Mouse (Mus musculus) neural tube, embryonic 15.5 days (tissue): ENCODE data around the gene Wdr4. TPM values are rescaled to one million over a fixed set of nuclear protein-coding genes. Genes with fewer than 3 reads are reported as not detected.

Experiments
- ATAC-seq: fragments of 200-750 bp; cut with Nextera tagmentation; 2 replicates; pipeline ENCODE4 v1.8.0; 2017; ENCODE audit warnings: mild to moderate bottlenecking, moderate TSS enrichment, moderate library complexity; ENCODE audit not compliant: low FRiP score
- H3K27ac ChIP-seq: fragments of 300-500 bp; sonication (generic); replicated peaks from 2 replicates; pipeline ENCODE4 v1.5.1; 2015; ENCODE audit warnings: mild to moderate bottlenecking, inconsistent platforms
- H3K27me3 ChIP-seq: fragments of 300-500 bp; sonication (generic); replicated peaks from 2 replicates; pipeline ENCODE4 v1.6.1; 2015; ENCODE audit warnings: inconsistent platforms
- H3K36me3 ChIP-seq: fragments of 300-500 bp; sonication (generic); 2 replicates; pipeline ENCODE4 v1.6.1; 2015; ENCODE audit warnings: inconsistent platforms
- H3K4me1 ChIP-seq: fragments of 300-500 bp; sonication (generic); 2 replicates; pipeline ENCODE4 v1.6.1; 2015; ENCODE audit warnings: inconsistent platforms
- H3K4me2 ChIP-seq: fragments of 300-500 bp; sonication (generic); 2 replicates; pipeline ENCODE4 v1.6.1; 2015; ENCODE audit warnings: inconsistent platforms, mild to moderate bottlenecking, moderate library complexity
- H3K4me3 ChIP-seq: fragments of 300-500 bp; sonication (generic); replicated peaks from 2 replicates; pipeline ENCODE4 v1.5.1; 2015; ENCODE audit warnings: mild to moderate bottlenecking, inconsistent platforms
- H3K9ac ChIP-seq: fragments of 300-500 bp; sonication (generic); replicated peaks from 2 replicates; pipeline ENCODE4 v1.6.1; 2015; ENCODE audit warnings: mild to moderate bottlenecking, inconsistent platforms
- H3K9me3 ChIP-seq: fragments of 300-500 bp; sonication (generic); replicated peaks from 2 replicates; pipeline ENCODE4 v1.6.1; 2016; ENCODE audit warnings: inconsistent platforms
- WGBS: fragments of 180-500 bp; shearing (Covaris S2); methylation state at CpG from one replicate; pipeline ENCODE4 v1.1.7; 2015; ENCODE audit warnings: mixed read lengths; 5-methylcytosine and 5-hydroxymethylcytosine counted together
- polyA plus RNA-seq: library from polyadenylated mRNA; unstranded; fragments of >200 nt; fragmentation: Nextera tagmentation; extraction: Ambion mirVana; gene quantifications from 2 replicates; pipeline ENCODE4 v1.2.1, GENCODE M21; 2015

Gene Wdr4
- 32.7 and 34.2 TPM in 2 replicates for polyA plus RNA-seq

DNA sequence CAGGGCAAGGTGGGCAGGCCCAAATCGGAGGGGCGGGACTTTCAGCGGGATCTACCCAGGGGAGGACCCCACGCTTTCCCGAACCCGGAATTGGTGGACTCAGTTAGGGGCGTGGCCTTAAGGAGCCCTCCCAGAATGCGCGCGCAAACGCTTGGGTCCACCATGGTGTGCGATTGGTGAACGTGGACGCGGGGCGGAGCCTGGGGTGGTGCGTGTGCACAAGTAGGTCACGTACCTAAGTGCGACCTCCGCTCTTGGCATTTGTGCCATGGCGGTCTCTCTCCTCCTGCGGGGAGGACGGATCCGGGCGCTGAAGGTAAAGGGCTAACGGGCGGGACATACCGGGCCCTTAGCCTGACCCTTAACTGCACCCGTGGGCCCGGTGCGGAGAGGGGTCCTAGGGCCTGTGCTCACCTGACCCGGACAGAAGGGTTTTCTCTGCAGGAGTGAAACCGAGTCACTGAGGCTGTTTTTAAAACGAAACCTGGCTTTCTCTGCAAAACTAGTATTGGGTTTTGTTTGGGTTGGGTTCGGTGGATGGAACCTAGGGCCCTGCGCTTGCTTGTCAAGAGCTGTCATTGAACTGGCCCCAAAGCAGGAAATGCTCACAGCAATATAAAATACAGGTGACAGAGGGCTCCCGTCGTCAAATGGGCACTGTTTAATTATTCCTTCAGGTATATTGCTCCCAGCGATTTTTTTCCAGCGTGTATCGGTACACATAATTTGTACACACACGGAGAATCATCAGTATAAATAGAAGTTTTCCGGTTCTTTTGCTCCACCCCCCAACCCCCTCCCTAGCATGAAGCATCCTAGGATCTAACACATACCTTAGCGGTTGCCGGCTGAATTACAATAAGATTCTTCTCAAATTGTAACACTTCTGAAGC, at the start of gene Wdr4, which contains the start of gene Ndufv3:
Gene Wdr4, minus strand, starts transcription at position 35 of the 893 bp plus-strand sequence.
Gene Ndufv3, plus strand, starts transcription at position 170 of the 893 bp plus-strand sequence.
- peak; percentile 98 for ATAC-seq
- H3K27me3 ChIP-seq = no peaks in the 10 kb centered on the region
- H3K4me1 ChIP-seq = peaks cover 37% of the 10 kb centered on the region
- H3K27ac ChIP-seq = peak within 1 kb of the TSS; percentile 78
- H3K4me2 ChIP-seq = peak within 1 kb of the TSS; percentile 68
- under 1% methylated on average over 42 of the region's 45 CpGs for WGBS
- H3K36me3 ChIP-seq = peaks cover 15% of the 10 kb centered on the region
- H3K9me3 ChIP-seq = no peaks in the 10 kb centered on the region
- H3K9ac ChIP-seq = peak within 1 kb of the TSS; percentile 50
- peak within 1 kb of the TSS; percentile 57 for H3K4me3 ChIP-seq

DNA sequence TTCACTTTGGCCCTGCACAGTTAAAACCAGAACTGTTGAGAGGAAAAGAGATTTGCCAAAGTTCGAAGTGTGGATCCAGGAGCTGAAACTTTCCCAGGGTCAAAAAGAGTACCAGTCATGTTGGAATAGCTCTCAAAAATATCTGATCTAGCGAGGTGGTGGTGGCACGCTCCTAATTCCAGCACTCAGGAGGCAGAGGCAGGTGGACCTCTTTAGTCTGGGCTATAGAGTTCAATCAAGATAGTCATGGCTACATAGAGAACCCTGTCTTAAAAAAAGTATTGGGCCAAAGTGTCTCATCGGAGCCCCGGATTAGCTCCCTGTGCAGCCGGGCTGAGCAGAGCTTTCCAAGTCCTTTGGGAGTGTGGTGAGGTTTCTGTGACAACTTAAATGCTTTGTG, 46.5 kb upstream of the Wdr4 start:
- H3K27ac ChIP-seq = no peak overlapping the region
- peak overlapping the region; percentile 87 for H3K4me3 ChIP-seq
- H3K9me3 ChIP-seq = no peaks in the 10 kb centered on the region
- peak overlapping the region; percentile 83 for H3K4me2 ChIP-seq
- no peak for ATAC-seq
- WGBS = 71% methylated on average over 6 of the region's 6 CpGs
- H3K36me3 ChIP-seq = no peaks in the 10 kb centered on the region
- peaks cover 53% of the 10 kb centered on the region for H3K4me1 ChIP-seq
- H3K9ac ChIP-seq = peak overlapping the region; percentile 91; the same call in 1 of the 2 replicates
- no peaks in the 10 kb centered on the region for H3K27me3 ChIP-seq

DNA sequence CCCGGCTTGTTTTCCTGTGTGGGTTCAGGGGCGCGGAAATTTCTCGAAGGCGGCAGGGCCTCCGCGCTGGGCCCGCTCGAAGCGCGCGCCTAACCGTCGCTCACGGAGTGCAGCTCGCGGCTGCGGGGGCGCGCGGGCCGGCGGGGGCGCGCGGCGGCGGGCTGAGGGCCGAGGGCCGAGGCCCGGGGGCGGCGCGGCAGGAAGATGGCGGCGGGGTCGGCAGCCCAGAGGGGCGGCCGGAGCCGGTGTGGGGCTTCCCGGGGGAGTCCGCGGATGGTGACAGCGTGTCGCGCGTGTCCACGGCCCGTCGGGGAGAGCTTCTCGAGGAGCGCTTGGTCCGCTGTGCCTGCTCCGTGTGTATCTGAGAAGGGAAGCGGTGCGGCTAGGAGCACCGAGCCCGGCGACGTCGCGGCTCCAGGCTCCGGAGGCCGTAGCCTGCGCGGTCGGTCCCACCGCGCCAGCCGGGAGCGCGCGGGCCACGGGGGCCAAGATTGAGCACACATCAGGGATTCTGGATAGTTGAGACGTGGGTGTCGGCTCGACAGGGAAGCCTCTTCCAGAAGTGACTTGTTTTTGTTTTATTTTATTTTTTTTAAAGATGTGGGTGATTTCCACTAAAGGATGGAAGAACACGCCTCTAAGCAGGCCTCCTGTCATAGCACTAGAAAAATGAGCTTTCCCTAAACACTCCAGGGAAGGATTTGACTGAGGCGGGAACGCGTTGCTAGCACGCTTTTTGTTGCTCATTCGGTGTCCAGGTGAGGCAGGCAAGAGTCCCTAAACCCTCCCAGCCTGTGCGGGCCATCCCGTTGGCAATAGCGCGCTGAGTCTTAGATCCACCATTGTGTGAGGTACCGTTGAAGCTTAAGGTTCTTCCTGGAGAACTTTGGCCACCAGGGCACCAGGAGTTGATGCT, 45.6 kb upstream of the Wdr4 start:
- H3K9me3 ChIP-seq = no peaks in the 10 kb centered on the region
- H3K36me3 ChIP-seq = no peaks in the 10 kb centered on the region
- peak overlapping the region; percentile 87 for H3K4me3 ChIP-seq
- under 1% methylated on average over 78 of the region's 88 CpGs for WGBS
- H3K9ac ChIP-seq = peak overlapping the region; percentile 91
- H3K27me3 ChIP-seq = no peaks in the 10 kb centered on the region
- ATAC-seq = peak; percentile 66
- H3K27ac ChIP-seq = peak overlapping the region; percentile 99
- peak overlapping the region; percentile 83 for H3K4me2 ChIP-seq
- H3K4me1 ChIP-seq = peaks cover 46% of the 10 kb centered on the region

DNA sequence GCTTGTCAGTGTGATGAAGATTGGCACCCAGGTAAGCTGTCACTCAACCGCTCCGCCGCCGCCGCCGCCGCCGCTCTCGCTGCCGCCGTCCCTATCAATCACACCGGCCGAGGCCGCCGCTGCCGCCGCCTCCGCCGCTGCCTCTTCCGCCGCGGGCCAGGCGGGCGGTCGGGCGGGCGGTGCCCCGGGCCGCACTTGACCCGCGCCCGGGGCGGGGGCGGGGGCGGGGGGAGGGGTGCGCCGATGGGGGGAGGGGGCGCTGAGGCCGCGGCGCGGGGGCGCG, 45.0 kb upstream of the Wdr4 start:
- ATAC-seq = no peak
- peak overlapping the region; percentile 99 for H3K27ac ChIP-seq
- H3K9ac ChIP-seq = peak overlapping the region; percentile 91
- H3K27me3 ChIP-seq = no peaks in the 10 kb centered on the region
- no peaks in the 10 kb centered on the region for H3K9me3 ChIP-seq
- H3K4me1 ChIP-seq = peaks cover 46% of the 10 kb centered on the region
- WGBS = 0% methylated on average over 20 of the region's 44 CpGs
- H3K4me2 ChIP-seq = peak overlapping the region; percentile 83
- H3K36me3 ChIP-seq = no peaks in the 10 kb centered on the region
- peak overlapping the region; percentile 87 for H3K4me3 ChIP-seq

DNA sequence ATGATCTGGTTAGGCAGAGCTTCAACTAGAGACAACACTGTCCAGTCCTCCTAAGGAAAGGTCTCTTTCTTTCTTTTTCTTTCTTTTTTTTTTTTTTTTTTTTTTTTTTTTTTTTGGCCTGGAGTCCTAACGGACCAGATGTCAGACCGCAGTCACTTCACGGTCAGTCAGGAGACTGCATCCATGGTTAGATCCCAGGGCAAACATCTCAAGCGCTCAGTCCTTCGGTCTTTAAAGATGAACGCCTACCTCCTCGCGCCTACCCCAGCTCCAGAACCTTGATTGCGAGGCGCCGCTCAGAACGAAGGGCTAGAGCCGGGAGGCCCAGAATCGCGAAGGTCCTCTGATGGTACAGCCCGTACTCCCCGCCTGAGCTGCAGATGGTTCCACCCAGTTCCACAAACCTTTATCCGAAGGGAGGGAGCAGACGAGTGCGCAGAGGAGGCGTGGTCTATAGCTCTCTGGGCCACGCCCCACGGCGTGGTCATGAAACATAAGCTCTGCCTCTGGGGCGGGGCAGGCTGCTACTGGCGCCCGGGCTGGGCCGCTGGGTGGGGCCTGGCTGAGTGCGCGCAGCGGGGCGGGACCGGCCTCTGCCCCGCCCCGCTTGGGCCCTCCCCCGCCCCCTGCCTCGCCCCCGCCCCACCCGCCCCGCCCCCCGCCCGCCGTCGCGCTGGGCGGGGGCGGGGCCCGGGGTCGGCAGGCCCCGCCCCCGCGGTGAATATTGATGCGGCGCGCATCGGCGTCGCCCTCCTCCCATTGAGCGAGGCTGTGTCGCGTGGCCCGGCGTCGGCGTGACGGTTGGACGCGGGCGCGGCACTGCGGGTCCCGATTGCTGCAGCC, 44.5 kb upstream of the Wdr4 start, which contains the start of gene Pknox1:
Gene Pknox1, plus strand, starts transcription at position 720 of the 843 bp plus-strand sequence.
- under 1% methylated on average over 39 of the region's 72 CpGs for WGBS

DNA sequence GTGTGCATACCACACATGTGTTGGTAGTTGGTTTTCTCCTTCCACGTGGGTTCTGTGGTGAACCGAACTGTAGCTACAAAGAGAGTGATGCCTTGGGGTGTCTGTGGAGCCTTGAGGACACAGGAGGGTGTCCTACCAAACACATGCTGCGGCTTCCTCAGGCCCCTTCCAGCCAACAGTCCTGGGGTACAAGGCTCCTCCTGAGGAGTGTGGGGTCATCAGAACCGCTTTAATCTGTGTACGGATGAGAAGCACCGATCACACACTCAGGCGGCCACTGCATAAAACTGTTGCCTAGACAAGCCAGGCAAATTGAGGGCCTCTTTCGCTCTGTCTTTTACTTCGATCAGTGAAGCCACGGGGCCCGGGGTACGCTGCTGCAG, 43.8 kb upstream of the Wdr4 start:
- Histone ChIP-seq H3K9ac (peak overlapping the region; percentile 53), H3K9me3 (no peaks in the 10 kb centered on the region), H3K4me3 (peak overlapping the region; percentile 45), H3K4me1 (peaks cover 35% of the 10 kb centered on the region), H3K4me2 (peak overlapping the region; percentile 63), H3K27ac (peak overlapping the region; percentile 95), H3K36me3 (no peaks in the 10 kb centered on the region), H3K27me3 (no peaks in the 10 kb centered on the region)
- WGBS = 14% methylated on average over 12 of the region's 12 CpGs
- no peak for ATAC-seq

More for the DNA sequence above, 44.5 kb upstream of the Wdr4 start, which contains the start of gene Pknox1:
- H3K4me1 ChIP-seq = peaks cover 41% of the 10 kb centered on the region
- H3K4me2 ChIP-seq = peak within 1 kb of the TSS; percentile 83
- H3K27me3 ChIP-seq = no peaks in the 10 kb centered on the region
- peak within 1 kb of the TSS; percentile 99 for H3K27ac ChIP-seq
- H3K36me3 ChIP-seq = no peaks in the 10 kb centered on the region
- H3K9ac ChIP-seq = peak within 1 kb of the TSS; percentile 91
- no peaks in the 10 kb centered on the region for H3K9me3 ChIP-seq
- peak within 1 kb of the TSS; percentile 87 for H3K4me3 ChIP-seq
- peak; percentile 94 for ATAC-seq

DNA sequence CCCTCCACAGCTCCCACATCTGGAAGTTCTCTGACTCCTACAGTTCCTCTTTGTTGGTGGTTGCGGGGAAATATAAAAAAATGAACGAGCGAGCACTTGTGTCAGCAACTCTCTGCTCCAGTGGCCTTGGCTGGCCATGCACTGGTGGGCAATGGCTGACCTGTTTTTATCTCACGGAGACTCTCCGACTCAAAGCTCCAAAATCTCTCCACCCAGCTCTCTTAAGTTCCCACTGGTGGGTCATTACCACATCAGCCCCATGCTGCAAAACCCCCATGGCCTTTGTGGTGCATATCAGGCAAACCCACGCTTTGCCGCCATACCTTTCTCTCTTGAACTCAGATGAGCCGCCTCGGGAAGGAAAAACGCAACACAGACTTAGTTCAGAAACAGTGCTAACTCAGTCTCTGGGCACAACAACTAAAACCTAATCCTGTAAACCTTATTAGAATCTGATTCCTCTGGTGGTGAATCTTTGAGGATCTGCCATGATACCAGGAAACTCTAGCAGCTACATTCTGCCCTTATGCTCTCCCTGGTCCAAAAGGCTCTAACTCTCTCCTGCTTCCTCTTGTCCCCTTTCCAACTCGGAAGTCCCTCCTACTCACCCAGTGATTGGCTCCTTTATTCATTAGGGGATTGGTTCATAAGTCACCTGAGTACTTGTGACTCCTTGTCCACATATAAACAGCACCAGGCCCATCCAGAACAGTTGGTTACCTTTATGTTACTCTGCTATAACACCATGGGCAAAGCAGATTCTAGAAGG, 39.4 kb upstream of the Wdr4 start:
- Histone ChIP-seq H3K9ac (no peak overlapping the region), H3K4me1 (peaks cover 29% of the 10 kb centered on the region), H3K4me2 (no peak overlapping the region), H3K27ac (no peak overlapping the region), H3K36me3 (no peaks in the 10 kb centered on the region), H3K9me3 (no peaks in the 10 kb centered on the region), H3K27me3 (no peaks in the 10 kb centered on the region), H3K4me3 (no peak overlapping the region)
- ATAC-seq = no peak
- 91% methylated on average over 11 of the region's 11 CpGs for WGBS

DNA sequence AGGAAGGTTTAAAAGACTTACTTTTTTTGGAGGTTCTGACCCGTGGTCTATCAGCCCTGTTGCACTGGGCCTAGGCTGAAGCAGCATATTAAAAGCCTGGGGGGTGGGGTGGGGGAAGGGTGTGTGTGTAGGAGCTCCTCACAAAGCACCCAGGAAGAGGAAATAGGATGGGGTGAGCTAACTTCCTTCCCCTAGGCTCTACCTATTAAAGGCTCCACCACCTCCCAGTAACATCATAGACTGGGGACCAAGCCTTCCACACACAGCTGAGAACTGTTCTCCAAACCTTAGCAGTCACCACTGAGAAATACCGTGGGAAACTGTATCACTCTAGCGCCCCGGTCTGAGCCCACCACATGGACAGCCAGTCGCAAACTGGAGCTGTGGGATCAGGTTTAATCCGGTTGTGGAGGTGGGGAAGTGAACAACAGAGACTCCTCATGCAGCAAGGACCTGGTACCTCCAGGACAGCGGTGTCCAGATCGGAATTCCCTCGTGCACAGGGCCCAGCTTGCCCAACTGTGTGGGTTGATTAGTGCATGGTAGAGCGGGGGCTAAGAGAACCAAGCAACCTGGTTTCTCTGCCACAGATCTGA, 38.3 kb upstream of the Wdr4 start:
- H3K9me3 ChIP-seq = no peaks in the 10 kb centered on the region
- no peak overlapping the region for H3K9ac ChIP-seq
- WGBS = 81% methylated on average over 10 of the region's 10 CpGs
- no peak for ATAC-seq
- H3K4me3 ChIP-seq = no peak overlapping the region
- no peaks in the 10 kb centered on the region for H3K27me3 ChIP-seq
- H3K36me3 ChIP-seq = no peaks in the 10 kb centered on the region
- peak overlapping the region; percentile 9; the same call in 1 of the 2 replicates for H3K4me2 ChIP-seq
- peak overlapping the region; percentile 70 for H3K27ac ChIP-seq
- H3K4me1 ChIP-seq = peaks cover 22% of the 10 kb centered on the region

DNA sequence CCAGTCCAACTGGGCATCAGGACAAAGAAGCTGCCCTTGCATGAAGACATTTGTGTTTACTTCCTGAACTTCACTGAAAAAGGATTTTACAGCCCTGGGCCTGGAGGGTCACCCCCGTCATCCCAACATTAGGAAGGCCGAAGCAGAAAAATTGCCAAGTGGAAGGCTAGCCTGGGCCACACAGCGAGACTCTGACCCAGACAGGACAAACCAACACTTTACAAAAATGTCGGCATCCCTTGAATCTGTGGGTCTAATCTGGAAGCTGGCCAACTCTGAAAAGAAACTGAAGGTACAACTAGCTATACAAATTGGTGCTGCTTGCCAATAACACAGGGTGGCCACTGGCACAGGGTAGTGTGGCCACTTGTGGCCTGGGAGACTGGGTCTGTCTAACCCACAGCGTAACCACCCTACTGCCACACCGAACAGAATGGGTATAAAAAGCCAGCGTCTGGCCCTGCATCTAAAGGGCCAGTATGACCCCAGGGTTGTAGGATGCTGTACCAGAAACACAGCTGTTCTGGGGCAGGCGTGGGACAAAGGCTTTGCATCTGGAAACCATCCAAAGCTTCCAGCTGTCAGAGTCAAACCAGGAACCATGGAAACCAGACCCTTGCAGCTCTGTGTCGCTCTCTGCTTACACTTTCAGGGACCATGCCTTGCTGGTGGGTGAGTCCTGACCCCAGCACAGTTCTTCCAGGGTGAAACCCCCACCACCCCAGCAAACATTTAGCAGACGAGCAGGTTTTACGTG, 37.5 kb upstream of the Wdr4 start:
- no peaks in the 10 kb centered on the region for H3K9me3 ChIP-seq
- 47% methylated on average over 11 of the region's 11 CpGs for WGBS
- H3K36me3 ChIP-seq = no peaks in the 10 kb centered on the region
- peak; percentile 49; the same call in 1 of the 2 replicates for ATAC-seq
- H3K9ac ChIP-seq = no peak overlapping the region
- peaks cover 22% of the 10 kb centered on the region for H3K4me1 ChIP-seq
- H3K27me3 ChIP-seq = no peaks in the 10 kb centered on the region
- H3K4me3 ChIP-seq = no peak overlapping the region
- H3K27ac ChIP-seq = peak overlapping the region; percentile 70
- peak overlapping the region; percentile 9; the same call in 1 of the 2 replicates for H3K4me2 ChIP-seq
